Comparison of ENCODE assay signal across 9 mouse cellular contexts in genomic region chr4:46657116-46657515, GRCm38 (mm10). TPM values are rescaled to one million over a fixed set of nuclear protein-coding genes. Genes with fewer than 3 reads are reported as not detected.
A peak's percentile ranks its signal among the peaks of the same experiment; 100 is the strongest.
DNase-seq lines count a peak whose midpoint lies in the region; ATAC-seq and TF ChIP-seq lines count a peak whose summit lies in the region.
"Had no signal": no experiment of that assay in that cellular context is flagged by ENCODE, and none has a peak within 500 bp of the region (broad histone marks: within the 10 kb centered on the region; RNA-seq: fewer than 3 reads in every experiment).

No protein-coding gene starts in this region.

- no peak for TF ChIP-seq EP300 in liver, embryonic 14.5 days (IDR thresholded peaks at IDR 0.05; ENCODE audit: low read depth)

- H3K36me3 ChIP-seq in liver, embryonic 14.5 days (replicated peaks; ENCODE audit: control insufficient read depth, insufficient read depth, low read depth), result no peaks in the 10 kb centered on the region
- H3K36me3 ChIP-seq: heart, embryonic 13.5 days had no signal

- H3K4me3 ChIP-seq in liver, embryonic 14.5 days (ENCODE audit: insufficient read depth in 1 of 2, low read depth in 2 of 2, low read length in 2 of 2), result no peak overlapping the region
- H3K4me3 ChIP-seq: heart, embryonic 13.5 days had no signal

- peak; percentile 73 for DNase-seq in right cerebral cortex, adult 18-20 months
- no peak for DNase-seq in right cerebral cortex, postnatal 25 days
- peak; percentile 64 to 78 for DNase-seq in adrenal gland, adult 18-20 months (ENCODE audit: low spot score in 2 of 2)
- peak; percentile 64 to 82 for DNase-seq in cerebellum, postnatal 4 days (ENCODE audit: low spot score in 2 of 2)
- DNase-seq in hindlimb bud, embryonic 11.5 days (ENCODE audit: extremely low spot score, low read depth, low spot score), result peak; percentile 79
- DNase-seq in liver, embryonic 14.5 days (ENCODE audit: low read depth in 3 of 3, low spot score in 3 of 3), result peak in 2 of 3 experiments; percentile 44 to 47
- DNase-seq in right cerebral cortex, adult 2 months (ENCODE audit: low spot score in 2 of 2), result peak; percentile 81 to 84
- peak; percentile 43 for DNase-seq in yolk sac, embryonic 10.5 days (ENCODE audit: low spot score)

- TF ChIP-seq CTCF in liver, embryonic 14.5 days (IDR thresholded peaks at IDR 0.05; ENCODE audit: low read depth), result peak; percentile 75

- no peak overlapping the region for H3K9ac ChIP-seq in liver, embryonic 14.5 days (replicated peaks)
- H3K9ac ChIP-seq: heart, embryonic 13.5 days had no signal

- no peaks in the 10 kb centered on the region for H3K4me1 ChIP-seq in liver, embryonic 14.5 days (replicated peaks; ENCODE audit: control insufficient read depth in 2 of 2, insufficient read depth in 2 of 2, low read length in 1 of 2)
- H3K4me1 ChIP-seq: heart, embryonic 13.5 days had no signal

- 3% methylated on average over 5 of the region's 5 CpGs for WGBS in liver, embryonic 14.5 days (ENCODE audit: insufficient replicate concordance)

- no peaks in the 10 kb centered on the region; the same call in 1 of the 2 replicates for H3K27me3 ChIP-seq in liver, embryonic 14.5 days (ENCODE audit: control insufficient read depth, insufficient read depth, low read length)

- no peak overlapping the region for H3K4me2 ChIP-seq in liver, embryonic 14.5 days (ENCODE audit: low read depth)
- H3K4me2 ChIP-seq: heart, embryonic 13.5 days had no signal

- no peak overlapping the region for H3K27ac ChIP-seq in liver, embryonic 14.5 days
- H3K27ac ChIP-seq: heart, embryonic 13.5 days had no signal

- H3K9me3 ChIP-seq in liver, embryonic 14.5 days (ENCODE audit: control insufficient read depth, low read length), result no peaks in the 10 kb centered on the region
- H3K9me3 ChIP-seq: heart, embryonic 13.5 days had no signal

- ATAC-seq in liver, embryonic 14.5 days (ENCODE audit: insufficient read depth), result no peak

RNA-seq across cellular contexts. Expression of gene Tbc1d2, which starts 7.1 kb away (rescaled TPM):
- 1 to 10 TPM; 1.4 to 3.3 TPM for total RNA-seq in adrenal gland, adult 18-20 months (2021)
- 0.44 TPM in 2 replicates for polyA plus RNA-seq in liver, embryonic 14.5 days (2012; rRNA removed)
- 0.29 and 0.39 TPM in 2 replicates for polyA plus RNA-seq in liver, embryonic 14.5 days (2014; fragmentation: Nextera tagmentation; extraction: Ambion mirVana)

RNA-seq across cellular contexts. Expression of gene Coro2a, which starts 55.1 kb away (rescaled TPM):
- 1 to 10 TPM; 2.1 to 2.6 TPM for total RNA-seq in adrenal gland, adult 18-20 months (2021)
- 2.4 and 2.6 TPM in 2 replicates for polyA plus RNA-seq in liver, embryonic 14.5 days (2012; rRNA removed)
- 1.9 and 2.7 TPM in 2 replicates for polyA plus RNA-seq in liver, embryonic 14.5 days (2014; fragmentation: Nextera tagmentation; extraction: Ambion mirVana)
